Comparison of ENCODE assay signal across 29 mouse cellular contexts in genomic region chr5:73402911-73403310, GRCm38 (mm10). TPM values are rescaled to one million over a fixed set of nuclear protein-coding genes. Genes with fewer than 3 reads are reported as not detected.
"Had no signal": no experiment of that assay in that cellular context is flagged by ENCODE, and none has a peak within 500 bp of the region (broad histone marks: within the 10 kb centered on the region; RNA-seq: fewer than 3 reads in every experiment).

No protein-coding gene starts in this region.

- ATAC-seq: hindbrain, postnatal 0 days; intestine, embryonic 16.5 days; liver, postnatal 0 days had no signal

- H3K4me1 ChIP-seq: liver, embryonic 13.5 days; liver, embryonic 15.5 days had no signal

- H3K4me2 ChIP-seq: heart, embryonic 12.5 days; hindbrain, embryonic 12.5 days; hindbrain, embryonic 15.5 days; limb, embryonic 12.5 days; liver, embryonic 11.5 days; liver, embryonic 13.5 days; liver, embryonic 15.5 days had no signal

- H3K9me3 ChIP-seq: heart, embryonic 12.5 days; hindbrain, embryonic 10.5 days; hindbrain, embryonic 12.5 days; hindbrain, embryonic 15.5 days; limb, embryonic 10.5 days; limb, embryonic 12.5 days; liver, embryonic 13.5 days; liver, embryonic 15.5 days had no signal

- DNase-seq: gastrocnemius, adult 2 months; gastrocnemius, postnatal 10 days; gastrocnemius, postnatal 25 days; heart, adult 2 months; heart, postnatal 10 days; heart, postnatal 4 days; kidney, adult 11 months; kidney, adult 2 months; kidney, adult 9 months; kidney, postnatal 10 days; kidney, postnatal 25 days; kidney, postnatal 4 days; liver; liver, embryonic 13.5 days; liver, postnatal 0 days had no signal

- H3K9ac ChIP-seq: heart, embryonic 12.5 days; hindbrain, embryonic 12.5 days; hindbrain, embryonic 15.5 days; limb, embryonic 12.5 days; liver, embryonic 13.5 days; liver, embryonic 15.5 days; liver, postnatal 0 days had no signal

- H3K27ac ChIP-seq: gastrocnemius, adult 2 months; heart, adult 2 months; hindbrain, embryonic 10.5 days; hindbrain, embryonic 12.5 days; hindbrain, embryonic 15.5 days; hindbrain, postnatal 0 days; layer of hippocampus, adult 2 months; left cerebral cortex, adult 2 months; limb, embryonic 10.5 days; limb, embryonic 12.5 days; liver, embryonic 13.5 days; liver, embryonic 15.5 days had no signal

- H3K4me3 ChIP-seq: gastrocnemius, adult 2 months; heart, adult 2 months; heart, embryonic 12.5 days; hindbrain, embryonic 10.5 days; hindbrain, embryonic 12.5 days; hindbrain, embryonic 15.5 days; layer of hippocampus, adult 2 months; left cerebral cortex, adult 2 months; limb, embryonic 10.5 days; limb, embryonic 12.5 days; liver, embryonic 13.5 days; liver, embryonic 15.5 days had no signal

- H3K36me3 ChIP-seq: heart, embryonic 12.5 days; hindbrain, embryonic 10.5 days; hindbrain, embryonic 12.5 days; hindbrain, embryonic 15.5 days; limb, embryonic 10.5 days; limb, embryonic 12.5 days; liver, embryonic 13.5 days; liver, embryonic 15.5 days had no signal

RNA-seq across cellular contexts. Expression of gene Cwh43, which starts 3.0 kb away (rescaled TPM):
- polyA plus RNA-seq: heart, adult 2 months; heart, embryonic 12.5 days; heart, embryonic 14.5 days; heart, embryonic 16.5 days; hindbrain, embryonic 10.5 days; hindbrain, embryonic 12.5 days; limb, embryonic 10.5 days; limb, embryonic 12.5 days; liver, embryonic 11.5 days; liver, embryonic 13.5 days; liver, embryonic 15.5 days; liver, postnatal 0 days had no signal
